Mouse (Mus musculus) forebrain, embryonic 11.5 days (tissue): ENCODE measurements around the gene Nol3. TPM values are rescaled to one million over a fixed set of nuclear protein-coding genes. Genes with fewer than 3 reads are reported as not detected.
A peak's percentile ranks its signal among the peaks of the same experiment; 100 is the strongest.
"Not testable (repeated sequence)": the region's sequence is repeated elsewhere in the genome, so short reads cannot be mapped to it uniquely, and the experiment has no call there.

ENCODE experiments used
- ATAC-seq: fragments of 200-750 bp; cut with Nextera tagmentation; replicated peaks from 2 replicates; pipeline ENCODE4 v1.8.0; 2017; ENCODE audit warnings: moderate TSS enrichment; ENCODE audit not compliant: low FRiP score
- DNase-seq: peaks from one replicate; pipeline ENCODE4 v3.0.0-alpha.2; 2017; ENCODE audit warnings: low spot score
- H3K27ac ChIP-seq: fragments of 300-500 bp; sonication (generic); 2 replicates; pipeline ENCODE4 v1.5.1; 2014; ENCODE audit warnings: low read depth, low read length
- H3K27me3 ChIP-seq: fragments of 300-500 bp; sonication (generic); 2 replicates; pipeline ENCODE4 v1.6.1; 2014; ENCODE audit warnings: mild to moderate bottlenecking, low read length, mixed read lengths; ENCODE audit not compliant: control insufficient read depth, insufficient read depth
- H3K36me3 ChIP-seq: fragments of 300-500 bp; sonication (generic); 2 replicates; pipeline ENCODE4 v1.6.1; 2014; ENCODE audit warnings: mild to moderate bottlenecking, low read length, moderate library complexity, mixed read lengths; ENCODE audit not compliant: control insufficient read depth, insufficient read depth
- H3K4me1 ChIP-seq: fragments of 300-500 bp; sonication (generic); replicated peaks from 2 replicates; pipeline ENCODE4 v1.6.1; 2014; ENCODE audit warnings: low read length, mixed read lengths; ENCODE audit not compliant: control insufficient read depth, insufficient read depth
- H3K4me2 ChIP-seq: fragments of 300-500 bp; sonication (generic); 2 replicates; pipeline ENCODE4 v1.6.1; 2014; ENCODE audit warnings: low read depth, mild to moderate bottlenecking, low read length, moderate library complexity, mixed read lengths; ENCODE audit not compliant: severe bottlenecking
- H3K4me3 ChIP-seq: fragments of 300-500 bp; sonication (generic); 2 replicates; pipeline ENCODE4 v1.5.1; 2014; ENCODE audit warnings: low read depth, low read length
- H3K9ac ChIP-seq: fragments of 300-500 bp; sonication (generic); 2 replicates; pipeline ENCODE4 v1.6.1; 2014; ENCODE audit warnings: low read length
- H3K9me3 ChIP-seq: fragments of 300-500 bp; sonication (generic); 2 replicates; pipeline ENCODE4 v1.6.1; 2016; ENCODE audit warnings: low read length, mixed read lengths; ENCODE audit not compliant: control insufficient read depth
- WGBS: fragments of 180-500 bp; shearing (Covaris S2); extraction: QIAGEN DNeasy Blood & Tissue Kit; methylation state at CpG from one replicate; pipeline ENCODE4 v1.1.7; 2014; 5-methylcytosine and 5-hydroxymethylcytosine counted together
- polyA plus RNA-seq: library from polyadenylated mRNA; unstranded; fragments of >200 nt; fragmentation: Nextera tagmentation; extraction: Ambion mirVana; gene quantifications from 2 replicates; pipeline ENCODE4 v1.2.1, GENCODE M21; 2014

Nol3 gene
- polyA plus RNA-seq: 1.6 and 2.1 TPM in 2 replicates

GRCm38 (mm10) chr8:105275840-105276239, at the start of gene Nol3:
TSS of gene Nol3 (plus strand) at chr8:105276140.
- no peak for ATAC-seq
- Histone ChIP-seq H3K4me2 (peak within 1 kb of the TSS; percentile 62), H3K36me3 (no peaks in the 10 kb centered on the region), H3K27me3 (peaks cover 87% of the 10 kb centered on the region), H3K27ac (no peak within 1 kb of the TSS), H3K9me3 (no peaks in the 10 kb centered on the region), H3K9ac (peak within 1 kb of the TSS; percentile 25; the same call in 1 of the 2 replicates), H3K4me3 (peak within 1 kb of the TSS; percentile 33), H3K4me1 (peaks cover 9% of the 10 kb centered on the region; the same call in 1 of the 2 replicates)
- no peak for DNase-seq
- WGBS: 4% methylated on average over 10 of the region's 10 CpGs

- DNase-seq: no peak
- Histone ChIP-seq H3K4me2 (no peak overlapping the region), H3K27me3 (no peaks in the 10 kb centered on the region), H3K9ac (no peak overlapping the region), H3K4me1 (no peaks in the 10 kb centered on the region), H3K27ac (no peak overlapping the region), H3K9me3 (no peaks in the 10 kb centered on the region), H3K36me3 (no peaks in the 10 kb centered on the region), H3K4me3 (no peak overlapping the region)
- 87% methylated on average over 12 of the region's 12 CpGs for WGBS
- no peak for ATAC-seq
Observed at GRCm38 (mm10) chr8:105231503-105232320, 44.2 kb upstream of the Nol3 start.

GRCm38 (mm10) chr8:105232321-105232693, 43.6 kb upstream of the Nol3 start:
- not testable (repeated sequence) for H3K9me3 ChIP-seq, ATAC-seq

GRCm38 (mm10) chr8:105233126-105233935, 42.6 kb upstream of the Nol3 start:
- H3K27me3 ChIP-seq: no peaks in the 10 kb centered on the region
- DNase-seq (no peak), ATAC-seq (no peak)
- no peak overlapping the region for H3K4me2 ChIP-seq
- no peak overlapping the region for H3K4me3 ChIP-seq
- H3K9ac ChIP-seq: no peak overlapping the region
- H3K4me1 ChIP-seq: no peaks in the 10 kb centered on the region
- no peak overlapping the region for H3K27ac ChIP-seq
- no peaks in the 10 kb centered on the region for H3K9me3 ChIP-seq
- H3K36me3 ChIP-seq: no peaks in the 10 kb centered on the region
- WGBS: 70% methylated on average over 1 of the region's 1 CpGs

More at GRCm38 (mm10) chr8:105232321-105232693, 43.6 kb upstream of the Nol3 start:
- not testable (repeated sequence) for H3K9ac ChIP-seq, H3K4me1 ChIP-seq, H3K27ac ChIP-seq, H3K27me3 ChIP-seq, H3K4me3 ChIP-seq, H3K36me3 ChIP-seq, H3K4me2 ChIP-seq, DNase-seq
- WGBS: 95% methylated on average over 4 of the region's 4 CpGs

GRCm38 (mm10) chr8:105235206-105235605, 40.7 kb upstream of the Nol3 start:
- Histone ChIP-seq H3K27me3 (no peaks in the 10 kb centered on the region), H3K4me1 (no peaks in the 10 kb centered on the region), H3K4me3 (no peak overlapping the region), H3K27ac (no peak overlapping the region), H3K4me2 (no peak overlapping the region), H3K9ac (no peak overlapping the region), H3K36me3 (no peaks in the 10 kb centered on the region; the same call in 1 of the 2 replicates), H3K9me3 (no peaks in the 10 kb centered on the region)
- 82% methylated on average over 1 of the region's 1 CpGs for WGBS
- ATAC-seq (no peak), DNase-seq (no peak)

GRCm38 (mm10) chr8:105237442-105238142, 38.3 kb upstream of the Nol3 start:
- ATAC-seq (no peak), DNase-seq (no peak)
- H3K4me1 ChIP-seq: no peaks in the 10 kb centered on the region
- 93% methylated on average over 14 of the region's 14 CpGs for WGBS
- peaks cover 2% of the 10 kb centered on the region; the same call in 1 of the 2 replicates for H3K36me3 ChIP-seq
- no peaks in the 10 kb centered on the region for H3K27me3 ChIP-seq
- no peak overlapping the region for H3K27ac ChIP-seq
- no peak overlapping the region for H3K4me3 ChIP-seq
- H3K9me3 ChIP-seq: no peaks in the 10 kb centered on the region
- H3K9ac ChIP-seq: no peak overlapping the region
- H3K4me2 ChIP-seq: no peak overlapping the region

GRCm38 (mm10) chr8:105241016-105241415, 34.9 kb upstream of the Nol3 start:
- no peak overlapping the region for H3K4me3 ChIP-seq
- H3K4me2 ChIP-seq: no peak overlapping the region
- no peak overlapping the region for H3K27ac ChIP-seq
- H3K9me3 ChIP-seq: no peaks in the 10 kb centered on the region
- 97% methylated on average over 7 of the region's 7 CpGs for WGBS
- H3K27me3 ChIP-seq: no peaks in the 10 kb centered on the region
- H3K4me1 ChIP-seq: no peaks in the 10 kb centered on the region
- no peak for ATAC-seq
- no peak for DNase-seq
- H3K9ac ChIP-seq: no peak overlapping the region
- peaks cover 2% of the 10 kb centered on the region; the same call in 1 of the 2 replicates for H3K36me3 ChIP-seq

GRCm38 (mm10) chr8:105251954-105252353, 24.0 kb upstream of the Nol3 start:
- H3K4me2 ChIP-seq: no peak overlapping the region
- H3K4me1 ChIP-seq: peaks cover 5% of the 10 kb centered on the region
- no peaks in the 10 kb centered on the region; the same call in 1 of the 2 replicates for H3K36me3 ChIP-seq
- H3K27ac ChIP-seq: no peak overlapping the region
- no peak overlapping the region for H3K4me3 ChIP-seq
- H3K9me3 ChIP-seq: no peaks in the 10 kb centered on the region
- ATAC-seq (no peak), DNase-seq (no peak)
- H3K9ac ChIP-seq: no peak overlapping the region
- 88% methylated on average over 6 of the region's 6 CpGs for WGBS
- peaks cover 13% of the 10 kb centered on the region; the same call in 1 of the 2 replicates for H3K27me3 ChIP-seq
